Mouse (Mus musculus) embryonic facial prominence, embryonic 15.5 days (tissue): ENCODE data around the gene Hoxa9. TPM values are rescaled to one million over a fixed set of nuclear protein-coding genes. Genes with fewer than 3 reads are reported as not detected.

Source experiments
- ATAC-seq: fragments of 200-750 bp; cut with Nextera tagmentation; 2 replicates; pipeline ENCODE4 v1.8.0; 2017; ENCODE audit warnings: low read depth, moderate TSS enrichment; ENCODE audit not compliant: insufficient number of reproducible peaks, low FRiP score, low TSS enrichment
- H3K27ac ChIP-seq: fragments of 300-500 bp; sonication (generic); replicated peaks from 2 replicates; pipeline ENCODE4 v1.5.1; 2015; ENCODE audit warnings: mild to moderate bottlenecking, inconsistent platforms
- H3K27me3 ChIP-seq: fragments of 300-500 bp; sonication (generic); 2 replicates; pipeline ENCODE4 v1.6.1; 2015; ENCODE audit warnings: inconsistent platforms
- H3K36me3 ChIP-seq: fragments of 300-500 bp; sonication (generic); 2 replicates; pipeline ENCODE4 v1.6.1; 2015; ENCODE audit warnings: mild to moderate bottlenecking, inconsistent platforms
- H3K4me1 ChIP-seq: fragments of 300-500 bp; sonication (generic); 2 replicates; pipeline ENCODE4 v1.6.1; 2015; ENCODE audit warnings: inconsistent platforms
- H3K4me2 ChIP-seq: fragments of 300-500 bp; sonication (generic); replicated peaks from 2 replicates; pipeline ENCODE4 v1.6.1; 2015; ENCODE audit warnings: mild to moderate bottlenecking, inconsistent platforms
- H3K4me3 ChIP-seq: fragments of 300-500 bp; sonication (generic); replicated peaks from 2 replicates; pipeline ENCODE4 v1.5.1; 2015; ENCODE audit warnings: mild to moderate bottlenecking, inconsistent platforms
- H3K9ac ChIP-seq: fragments of 300-500 bp; sonication (generic); 2 replicates; pipeline ENCODE4 v1.6.1; 2015; ENCODE audit warnings: inconsistent platforms
- H3K9me3 ChIP-seq: fragments of 300-500 bp; sonication (generic); replicated peaks from 2 replicates; pipeline ENCODE4 v1.6.1; 2016; ENCODE audit warnings: inconsistent platforms
- WGBS: fragments of 180-500 bp; shearing (Covaris S2); methylation state at CpG from one replicate; pipeline ENCODE4 v1.1.7; 2015; 5-methylcytosine and 5-hydroxymethylcytosine counted together
- polyA plus RNA-seq: library from polyadenylated mRNA; unstranded; fragments of >200 nt; fragmentation: Nextera tagmentation; extraction: Ambion mirVana; gene quantifications from 2 replicates; pipeline ENCODE4 v1.2.1, GENCODE M21; 2015

The Hoxa9 gene
- polyA plus RNA-seq, 1 experiment from 2014 or later: 0.13 TPM

DNA sequence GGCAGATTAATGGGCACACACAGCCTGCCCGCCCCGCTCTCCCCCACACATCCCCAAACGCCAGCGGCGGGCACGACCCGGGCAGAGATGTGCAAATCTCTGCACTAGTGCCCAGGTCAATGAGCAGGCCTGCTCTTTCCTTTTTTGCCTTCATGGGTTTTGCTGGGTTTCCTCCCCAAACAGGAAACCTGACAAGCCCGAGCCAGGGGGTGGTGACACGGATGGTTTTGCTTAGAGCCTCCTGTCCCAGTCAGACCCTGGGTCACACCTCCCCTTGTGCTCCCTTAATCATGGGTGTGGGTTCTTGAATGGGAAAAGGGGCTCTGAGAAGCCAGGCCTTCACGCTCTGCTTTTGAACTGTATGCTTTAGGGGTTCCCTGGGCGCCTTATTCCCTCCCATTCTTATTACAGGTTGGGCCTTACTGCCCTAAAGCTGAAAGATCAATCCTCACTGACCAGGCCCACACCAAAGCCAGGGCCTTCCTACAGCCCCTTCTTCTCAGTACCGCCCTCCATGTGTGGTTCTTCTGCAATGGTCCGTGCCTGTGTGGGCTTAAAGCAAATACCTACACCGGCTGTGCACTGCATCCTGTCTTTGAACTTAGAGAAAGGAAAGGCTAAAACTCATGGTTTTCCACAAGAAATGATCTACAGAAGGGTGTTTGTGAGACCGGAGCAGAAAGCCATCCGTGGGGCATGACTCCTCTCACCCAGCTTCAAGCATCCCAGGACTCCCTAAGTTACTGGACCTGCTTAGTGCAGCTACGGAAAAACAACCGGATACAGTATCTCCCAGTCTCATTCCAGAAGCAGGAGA, 21.8 kb downstream of the Hoxa9 start:
- WGBS: 4% methylated on average over 18 of the region's 18 CpGs
- Histone ChIP-seq H3K27ac (no peak overlapping the region), H3K9me3 (no peaks in the 10 kb centered on the region), H3K4me1 (peaks cover 27% of the 10 kb centered on the region), H3K9ac (no peak overlapping the region), H3K4me3 (no peak overlapping the region), H3K27me3 (peaks cover 98% of the 10 kb centered on the region), H3K4me2 (no peak overlapping the region), H3K36me3 (no peaks in the 10 kb centered on the region)
- no peak for ATAC-seq

DNA sequence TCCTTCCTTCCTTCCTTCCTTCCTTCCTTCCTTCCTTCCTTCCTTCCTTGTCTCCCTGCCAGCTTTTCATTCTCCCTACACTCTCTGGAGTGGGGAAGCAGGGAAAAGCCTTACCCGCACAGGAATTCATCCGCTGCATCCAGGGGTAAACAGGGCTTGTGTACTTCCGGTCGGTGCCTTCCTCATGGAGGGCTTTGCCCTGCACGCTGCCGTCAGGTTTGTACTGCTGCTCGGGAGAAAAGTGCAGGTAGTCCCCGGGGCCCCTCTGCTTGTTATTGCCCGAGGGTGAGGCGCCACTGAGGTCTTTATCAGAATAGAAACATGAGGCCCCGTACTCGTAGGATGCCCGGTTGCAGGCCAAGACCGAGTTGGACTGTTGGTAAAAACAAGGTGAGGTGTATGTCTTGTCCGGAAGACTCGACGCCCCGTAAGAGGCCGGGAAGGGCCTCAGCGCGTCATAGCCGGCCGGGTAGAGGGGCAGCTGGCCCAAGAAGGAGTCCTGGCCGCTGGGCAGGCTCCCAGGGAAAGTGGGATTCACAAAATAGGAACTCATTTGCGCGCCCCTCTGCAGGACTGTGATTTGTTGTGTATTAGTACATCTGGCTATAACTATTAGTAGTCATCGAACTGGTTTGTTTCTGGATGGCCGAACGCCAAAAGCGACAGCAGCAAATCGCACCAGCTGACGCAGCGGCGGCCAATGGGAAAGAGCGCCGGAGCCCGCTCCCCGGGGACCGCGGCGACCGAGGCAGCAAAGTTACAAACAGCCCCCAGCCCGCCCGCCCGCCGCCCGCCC, 22.6 kb downstream of the Hoxa9 start, which contains the start of gene Hoxa6:
Hoxa6 (minus strand) TSS at position 651 of the 796 bp plus-strand sequence.
- Histone ChIP-seq H3K4me2 (no peak within 1 kb of the TSS), H3K27ac (no peak within 1 kb of the TSS), H3K9ac (no peak within 1 kb of the TSS), H3K4me3 (no peak within 1 kb of the TSS), H3K4me1 (peaks cover 35% of the 10 kb centered on the region), H3K27me3 (peaks cover 98% of the 10 kb centered on the region), H3K9me3 (no peaks in the 10 kb centered on the region), H3K36me3 (no peaks in the 10 kb centered on the region)
- WGBS: 1% methylated on average over 47 of the region's 47 CpGs
- ATAC-seq: no peak

DNA sequence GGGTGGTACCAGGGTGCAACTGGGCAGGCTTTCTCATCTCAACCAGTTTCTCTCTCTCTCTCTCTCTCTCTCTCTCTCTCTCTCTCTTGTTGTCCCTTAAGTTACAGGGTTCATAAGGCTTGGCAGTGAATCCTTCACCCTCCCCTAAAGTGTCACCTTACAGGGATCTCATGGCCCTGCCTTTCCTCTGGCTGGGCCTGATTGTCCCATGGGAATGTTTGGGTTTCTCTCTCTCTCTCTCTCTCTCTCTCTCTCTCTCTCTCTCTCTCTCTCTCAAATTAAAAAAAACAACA, 23.3 kb downstream of the Hoxa9 start:
- H3K9me3 ChIP-seq: no peaks in the 10 kb centered on the region
- H3K4me2 ChIP-seq: no peak overlapping the region
- H3K4me1 ChIP-seq: peaks cover 30% of the 10 kb centered on the region
- no peak overlapping the region for H3K9ac ChIP-seq
- no peak overlapping the region for H3K27ac ChIP-seq
- no peak for ATAC-seq
- peaks cover 98% of the 10 kb centered on the region for H3K27me3 ChIP-seq
- no peak overlapping the region for H3K4me3 ChIP-seq
- H3K36me3 ChIP-seq: no peaks in the 10 kb centered on the region

DNA sequence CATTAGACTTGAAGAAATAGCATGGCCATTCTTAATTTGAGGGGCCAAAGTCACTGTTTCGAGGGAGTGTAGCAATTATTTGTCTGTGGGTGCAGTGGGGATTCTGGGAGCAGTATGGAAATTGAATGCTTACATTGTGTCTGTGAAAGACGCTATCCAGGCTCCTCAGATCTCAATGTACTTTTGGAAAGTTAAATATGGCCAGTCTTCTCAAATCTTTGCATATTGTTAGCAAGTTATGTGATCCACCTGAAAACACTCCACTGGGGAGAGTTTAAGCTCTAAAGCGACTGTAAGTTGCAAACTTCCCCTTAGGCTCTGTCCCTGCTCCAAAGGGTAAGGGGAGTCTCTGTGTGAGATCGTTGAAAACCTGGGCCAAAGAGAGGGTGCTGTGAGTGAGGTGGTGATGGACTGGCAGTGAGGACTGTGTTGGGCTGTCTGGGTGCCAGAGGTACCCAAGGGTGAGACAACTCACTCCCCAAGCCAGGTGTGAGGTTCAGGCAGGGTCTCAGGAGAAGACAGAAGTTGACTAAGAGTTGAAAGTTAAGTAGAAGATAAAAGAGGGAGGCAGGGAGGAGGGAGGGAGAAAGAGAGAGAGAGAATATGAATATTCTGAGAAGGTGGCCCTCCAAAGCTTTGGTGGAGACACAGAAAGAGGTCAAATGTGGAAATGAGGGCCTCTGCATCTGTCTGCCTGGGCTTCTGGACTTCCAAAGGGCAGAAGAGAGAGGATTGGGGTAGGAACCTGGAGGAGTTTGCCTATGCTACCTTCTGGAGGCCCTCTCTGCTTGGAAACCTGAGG, 23.8 kb downstream of the Hoxa9 start:
- H3K4me1 ChIP-seq: peaks cover 29% of the 10 kb centered on the region
- 3% methylated on average over 4 of the region's 4 CpGs for WGBS

DNA sequence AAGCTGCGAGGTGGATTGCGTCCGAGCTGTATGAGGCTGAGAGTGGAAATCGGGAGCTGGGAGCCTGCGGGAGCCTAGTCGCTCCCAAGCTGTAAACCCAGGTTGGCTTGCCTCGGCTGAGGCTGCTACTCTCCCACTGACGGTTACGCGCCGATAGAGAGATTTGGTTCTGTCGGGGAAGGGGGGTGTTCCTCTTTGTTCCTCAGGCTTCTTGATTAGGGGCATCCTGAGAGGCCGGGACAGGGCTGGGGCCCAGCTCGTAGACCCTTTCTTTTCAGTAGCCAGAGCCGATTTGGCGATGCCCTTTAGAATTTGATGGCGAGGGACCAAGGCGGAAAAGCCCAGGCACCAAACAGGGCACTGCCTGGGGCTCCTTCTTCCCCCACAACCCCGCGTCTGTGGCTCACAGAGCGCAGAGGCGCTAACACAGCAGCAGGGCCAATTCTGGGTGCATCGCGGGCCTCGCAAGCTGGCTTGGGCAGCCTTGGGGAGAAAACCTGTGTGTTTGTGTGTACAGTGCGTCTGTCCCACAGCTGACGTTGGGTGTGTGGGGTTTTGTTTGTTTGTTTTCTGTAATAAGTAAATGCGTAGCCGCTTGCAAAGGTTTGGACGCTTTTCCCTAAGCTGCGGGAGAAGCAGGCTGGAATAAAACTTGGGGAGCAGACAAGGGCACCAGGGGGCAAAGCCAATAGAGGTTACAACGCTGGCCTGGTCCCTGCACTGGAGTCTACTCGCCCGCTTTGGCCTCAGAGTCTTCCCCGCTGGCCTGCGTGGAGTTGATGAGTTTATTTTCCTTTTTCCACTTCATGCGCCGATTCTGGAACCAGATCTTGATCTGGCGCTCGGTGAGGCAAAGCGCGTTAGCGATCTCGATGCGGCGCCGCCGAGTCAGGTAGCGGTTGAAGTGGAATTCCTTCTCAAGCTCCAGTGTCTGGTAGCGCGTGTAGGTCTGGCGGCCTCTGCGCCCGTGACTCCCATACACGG, 25.0 kb downstream of the Hoxa9 start:
- Histone ChIP-seq H3K4me2 (no peak overlapping the region), H3K4me3 (no peak overlapping the region), H3K36me3 (no peaks in the 10 kb centered on the region), H3K27me3 (peaks cover 98% of the 10 kb centered on the region), H3K9me3 (no peaks in the 10 kb centered on the region), H3K4me1 (peaks cover 24% of the 10 kb centered on the region), H3K9ac (no peak overlapping the region), H3K27ac (no peak overlapping the region)
- ATAC-seq: no peak
- WGBS: 3% methylated on average over 55 of the region's 55 CpGs

More for the DNA sequence above, 23.8 kb downstream of the Hoxa9 start:
- Histone ChIP-seq H3K9me3 (no peaks in the 10 kb centered on the region), H3K27ac (no peak overlapping the region), H3K36me3 (no peaks in the 10 kb centered on the region), H3K27me3 (peaks cover 98% of the 10 kb centered on the region), H3K9ac (no peak overlapping the region), H3K4me3 (no peak overlapping the region), H3K4me2 (no peak overlapping the region)
- no peak for ATAC-seq

DNA sequence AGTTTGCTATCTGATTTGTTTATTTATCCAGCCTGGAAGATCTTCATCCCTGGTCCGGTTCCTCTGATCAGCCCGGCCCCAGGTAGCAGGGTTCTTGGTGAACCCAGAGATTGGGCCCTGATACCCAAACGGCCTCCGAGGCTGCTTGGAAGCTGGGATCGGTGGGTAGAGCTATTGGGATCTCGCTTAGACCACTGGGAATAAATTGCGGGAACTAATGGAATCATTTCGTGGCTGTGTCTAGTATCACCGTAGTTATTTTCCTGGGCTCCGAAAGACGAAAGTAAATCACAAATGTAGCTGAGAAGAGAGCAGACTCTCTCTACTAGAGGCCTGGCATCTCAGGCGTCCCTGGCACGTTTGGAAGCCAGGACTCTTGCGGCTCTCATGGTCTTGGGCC, 25.7 kb downstream of the Hoxa9 start:
- no peak for ATAC-seq
- Histone ChIP-seq H3K4me3 (no peak overlapping the region), H3K9me3 (no peaks in the 10 kb centered on the region), H3K9ac (no peak overlapping the region), H3K4me2 (no peak overlapping the region), H3K27ac (no peak overlapping the region), H3K4me1 (peaks cover 24% of the 10 kb centered on the region), H3K27me3 (peaks cover 99% of the 10 kb centered on the region), H3K36me3 (no peaks in the 10 kb centered on the region)
- WGBS: 6% methylated on average over 14 of the region's 14 CpGs

DNA sequence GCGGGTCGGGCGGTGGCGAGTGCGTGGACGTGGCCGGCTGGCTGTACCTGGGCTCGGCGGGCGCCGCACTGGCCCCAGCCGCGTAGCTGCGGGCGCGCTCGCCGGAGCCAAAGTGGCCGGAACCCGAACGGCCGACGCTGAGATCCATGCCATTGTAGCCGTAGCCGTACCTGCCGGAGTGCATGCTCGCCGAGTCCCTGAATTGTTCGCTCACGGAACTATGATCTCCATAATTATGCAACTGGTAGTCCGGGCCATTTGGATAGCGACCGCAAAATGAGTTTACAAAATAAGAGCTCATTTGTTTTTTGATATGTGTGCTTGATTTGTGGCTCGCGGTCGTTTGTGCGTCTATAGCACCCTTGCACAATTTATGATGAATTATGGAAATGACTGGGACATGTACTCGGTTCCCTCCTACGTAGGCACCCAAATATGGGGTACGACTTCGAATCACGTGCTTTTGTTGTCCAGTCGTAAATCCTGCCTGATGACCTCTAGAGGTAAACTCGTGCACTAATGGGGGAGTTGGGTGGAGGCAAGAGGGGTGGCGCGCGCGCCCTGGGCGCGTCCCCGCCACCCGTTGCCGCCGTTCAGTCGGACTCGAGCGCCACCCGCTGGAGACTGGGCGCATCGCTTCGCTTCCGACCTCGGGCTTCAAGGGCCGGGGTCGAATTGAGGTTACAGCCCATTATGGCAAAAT, 26.7 kb downstream of the Hoxa9 start, which contains the start of gene Hoxa5:
Hoxa5 (minus strand) TSS at position 538 of the 703 bp plus-strand sequence.
- peak within 1 kb of the TSS; percentile 45 for H3K4me2 ChIP-seq
- H3K4me1 ChIP-seq: peaks cover 24% of the 10 kb centered on the region
- no peak within 1 kb of the TSS for H3K27ac ChIP-seq
- H3K9me3 ChIP-seq: no peaks in the 10 kb centered on the region
- no peak within 1 kb of the TSS for H3K9ac ChIP-seq
- H3K4me3 ChIP-seq: peak within 1 kb of the TSS; percentile 32
- WGBS: under 1% methylated on average over 65 of the region's 65 CpGs
- no peaks in the 10 kb centered on the region for H3K36me3 ChIP-seq
- H3K27me3 ChIP-seq: peaks cover 99% of the 10 kb centered on the region
- no peak for ATAC-seq

DNA sequence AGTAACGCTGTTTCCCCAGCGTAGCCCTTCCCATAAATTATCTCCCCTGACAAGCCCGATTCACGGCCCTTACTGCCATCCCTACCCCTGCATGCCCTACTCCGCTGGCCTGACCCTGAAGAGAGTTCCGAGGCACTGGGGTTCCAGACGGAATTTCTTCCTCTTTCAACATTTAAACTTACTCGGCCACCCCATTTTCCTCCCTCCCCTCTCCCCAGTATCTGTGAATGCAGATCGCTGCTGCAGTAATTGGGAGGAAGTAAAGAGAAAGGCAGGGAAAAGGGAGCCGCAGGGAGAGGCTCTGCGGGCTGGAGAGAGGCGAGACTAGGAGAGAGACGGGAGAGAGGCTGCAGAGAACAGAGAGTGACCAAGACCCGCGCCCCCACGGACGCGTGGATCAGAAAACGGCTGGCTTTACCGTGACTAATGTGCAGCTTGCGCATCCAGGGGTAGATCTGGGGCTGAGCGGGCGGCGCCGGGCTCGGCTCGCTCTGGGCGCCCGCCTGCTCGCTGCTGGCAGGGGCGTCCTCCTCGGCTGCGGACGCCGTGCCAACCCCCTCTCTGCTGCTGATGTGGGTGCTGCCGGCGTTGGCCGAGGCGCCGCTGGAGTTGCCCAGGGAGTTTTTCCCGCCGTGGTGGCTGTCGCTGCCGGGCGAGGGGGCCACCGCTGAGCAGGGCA, 27.4 kb downstream of the Hoxa9 start:
- Histone ChIP-seq H3K4me3 (peak overlapping the region; percentile 32), H3K27ac (no peak overlapping the region), H3K4me2 (peak overlapping the region; percentile 45), H3K27me3 (peaks cover 99% of the 10 kb centered on the region), H3K36me3 (no peaks in the 10 kb centered on the region), H3K9me3 (no peaks in the 10 kb centered on the region), H3K9ac (no peak overlapping the region), H3K4me1 (peaks cover 19% of the 10 kb centered on the region)
- no peak for ATAC-seq
- WGBS: under 1% methylated on average over 46 of the region's 46 CpGs

DNA sequence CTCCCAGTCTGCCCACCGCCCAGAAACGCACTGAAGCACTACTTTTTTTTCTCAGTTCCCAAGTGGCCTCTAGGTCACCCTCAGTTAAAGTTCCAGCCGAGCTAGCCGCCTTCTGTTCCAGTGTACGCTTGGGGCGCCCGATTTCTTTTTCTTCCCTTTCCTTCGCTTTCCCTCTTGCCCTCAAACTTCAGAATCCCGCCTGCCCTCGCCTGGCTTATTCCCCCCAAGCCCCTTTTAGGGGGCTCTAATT, 27.8 kb downstream of the Hoxa9 start:
- peak overlapping the region; percentile 8; the same call in 1 of the 2 replicates for H3K4me2 ChIP-seq
- peaks cover 16% of the 10 kb centered on the region for H3K4me1 ChIP-seq
- WGBS: 3% methylated on average over 10 of the region's 10 CpGs

More for the DNA sequence above, 27.8 kb downstream of the Hoxa9 start:
- Histone ChIP-seq H3K27me3 (peaks cover 99% of the 10 kb centered on the region), H3K9me3 (no peaks in the 10 kb centered on the region), H3K36me3 (no peaks in the 10 kb centered on the region), H3K9ac (no peak overlapping the region), H3K27ac (no peak overlapping the region), H3K4me3 (peak overlapping the region; percentile 32; the same call in 1 of the 2 replicates)
- ATAC-seq: no peak
